8 mouse cellular contexts compared by ENCODE assay signal in genomic region chr9:65909837-65910236, GRCm38 (mm10). TPM values are rescaled to one million over a fixed set of nuclear protein-coding genes. Genes with fewer than 3 reads are reported as not detected.
DNase-seq lines count a peak whose midpoint lies in the region; ATAC-seq and TF ChIP-seq lines count a peak whose summit lies in the region.

No protein-coding gene starts in this region.

- TF ChIP-seq CTCF in left cerebral cortex, adult 2 months (IDR thresholded peaks at IDR 0.05): no peak

- H3ac ChIP-seq in myocyte (ENCODE audit: control insufficient read depth, insufficient read length): peak overlapping the region; percentile 10

- no peak for ATAC-seq in embryonic facial prominence, embryonic 12.5 days (ENCODE audit: insufficient number of reproducible peaks, insufficient read depth, low FRiP score, low TSS enrichment)
- no peak for ATAC-seq in intestine, embryonic 14.5 days (replicated peaks; ENCODE audit: low FRiP score, low TSS enrichment, low read depth)

- intact Hi-C loops in left cerebral cortex, adult 2 months (cut with DNase I): loop anchor here (2.0 kb wide), 3 partner anchors 25 to 215 kb away; partner anchors contain the start of gene Ppib
- intact Hi-C loops in left cerebral cortex, postnatal 10 days (cut with DNase I): loop anchor here (2.0 to 10.0 kb wide), 2 partner anchors 95 to 195 kb away; no protein-coding TSS in a partner anchor
- intact Hi-C loops in left cerebral cortex, postnatal 36 days (cut with DNase I): loop anchor here (2.0 kb wide), 1 partner anchor 95 kb away; no protein-coding TSS in a partner anchor

- no peaks in the 10 kb centered on the region for H3K9me3 ChIP-seq in embryonic facial prominence, embryonic 12.5 days
- H3K9me3 ChIP-seq in intestine, embryonic 14.5 days (ENCODE audit: control insufficient read depth, low read length): no peaks in the 10 kb centered on the region

- H3K9ac ChIP-seq in embryonic facial prominence, embryonic 12.5 days: peak overlapping the region; percentile 71
- peak overlapping the region; percentile 80 for H3K9ac ChIP-seq in intestine, embryonic 14.5 days (ENCODE audit: low read length)

- peak overlapping the region; percentile 85 for H3K4me3 ChIP-seq in left cerebral cortex, adult 2 months
- peak overlapping the region; percentile 75 for H3K4me3 ChIP-seq in embryonic facial prominence, embryonic 12.5 days
- H3K4me3 ChIP-seq in intestine, embryonic 14.5 days (ENCODE audit: low read depth, low read length): peak overlapping the region; percentile 79
- peak overlapping the region; percentile 90 for H3K4me3 ChIP-seq in myocyte

- peak overlapping the region; percentile 83 for H3K4me2 ChIP-seq in embryonic facial prominence, embryonic 12.5 days (replicated peaks)
- H3K4me2 ChIP-seq in intestine, embryonic 14.5 days (ENCODE audit: low read length): peak overlapping the region; percentile 91
- H3K4me2 ChIP-seq in myocyte (ENCODE audit: low read depth): peak overlapping the region; percentile 83

- 9% methylated on average over 4 of the region's 4 CpGs for WGBS in embryonic facial prominence, embryonic 12.5 days
- 4% methylated on average over 4 of the region's 4 CpGs for WGBS in intestine, embryonic 14.5 days

- no peak for TF ChIP-seq POLR2A in myocyte (IDR thresholded peaks at IDR 0.05; ENCODE audit: insufficient read length, low read depth)

- 0 out of 2 replicates have a peak, but pooled peaks cover 4% of the 10 kb centered on the region for H3K4me1 ChIP-seq in embryonic facial prominence, embryonic 12.5 days
- peaks cover 7% of the 10 kb centered on the region; the same call in 1 of the 2 replicates for H3K4me1 ChIP-seq in intestine, embryonic 14.5 days (replicated peaks; ENCODE audit: control insufficient read depth, insufficient read depth, low read length)

- H3K36me3 ChIP-seq in embryonic facial prominence, embryonic 12.5 days: peaks cover 8% of the 10 kb centered on the region
- peaks cover 10% of the 10 kb centered on the region; the same call in 1 of the 2 replicates for H3K36me3 ChIP-seq in intestine, embryonic 14.5 days (ENCODE audit: control insufficient read depth, insufficient read depth, low read length)
- H3K36me3 ChIP-seq in myocyte (ENCODE audit: control insufficient read depth, insufficient read depth): peaks cover 3% of the 10 kb centered on the region

- no peak for DNase-seq in left cerebral cortex, adult 2 months (ENCODE audit: extremely low spot score in 1 of 2, low spot score in 2 of 2)
- no peak for DNase-seq in left cerebral cortex, postnatal 10 days (ENCODE audit: extremely low spot score in 1 of 2, low spot score in 2 of 2)
- no peak for DNase-seq in intestine, embryonic 14.5 days (ENCODE audit: low spot score)
- no peak for DNase-seq in urinary bladder, postnatal 10 days (ENCODE audit: low spot score)
- DNase-seq in left cerebral cortex, postnatal 36 days (ENCODE audit: low spot score in 2 of 2): no peak
- DNase-seq in right cerebral cortex, postnatal 4 days: no peak

- peaks cover 56% of the 10 kb centered on the region for H3K79me2 ChIP-seq in myocyte (ENCODE audit: control insufficient read depth, insufficient read depth)

- no peaks in the 10 kb centered on the region for H3K27me3 ChIP-seq in embryonic facial prominence, embryonic 12.5 days
- H3K27me3 ChIP-seq in intestine, embryonic 14.5 days (replicated peaks; ENCODE audit: control insufficient read depth, insufficient read depth, low read length): no peaks in the 10 kb centered on the region
- H3K27me3 ChIP-seq in myocyte (ENCODE audit: control insufficient read depth, insufficient read depth, insufficient read length): no peaks in the 10 kb centered on the region

- H3K27ac ChIP-seq in left cerebral cortex, adult 2 months: peak overlapping the region; percentile 88
- H3K27ac ChIP-seq in embryonic facial prominence, embryonic 12.5 days: peak overlapping the region; percentile 84
- no peak overlapping the region; the same call in 1 of the 2 replicates for H3K27ac ChIP-seq in intestine, embryonic 14.5 days (ENCODE audit: low read depth)

TF ChIP-seq in myocyte, 11 proteins besides CTCF, POLR2A, EP300 and RAD21:
- TF ChIP-seq REST (IDR thresholded peaks at IDR 0.05; ENCODE audit: insufficient read depth, insufficient read length) (no peak), POLR2AphosphoS2 (IDR thresholded peaks at IDR 0.05; ENCODE audit: insufficient read length, low read depth) (no peak), MYOD1 (IDR thresholded peaks at IDR 0.05; ENCODE audit: control insufficient read depth in 1 of 3, insufficient read length in 2 of 3, low read depth in 2 of 3) (no peak), MYOG (IDR thresholded peaks at IDR 0.05; ENCODE audit: control insufficient read depth in 1 of 3, insufficient read depth in 1 of 3, insufficient read length in 2 of 3, low read depth in 2 of 3) (no peak), MAX (IDR thresholded peaks at IDR 0.05; ENCODE audit: low read depth) (no peak), TCF12 (IDR thresholded peaks at IDR 0.05; ENCODE audit: insufficient read depth, poor library complexity, severe bottlenecking) (no peak), TCF3 (IDR thresholded peaks at IDR 0.05; ENCODE audit: insufficient read length, low read depth) (no peak), USF1 (IDR thresholded peaks at IDR 0.05; ENCODE audit: low read depth) (no peak), CEBPB (IDR thresholded peaks at IDR 0.05; ENCODE audit: insufficient read depth, poor library complexity, severe bottlenecking) (no peak), SRF (IDR thresholded peaks at IDR 0.05; ENCODE audit: control insufficient read depth, insufficient read length, low read depth) (no peak), E2F4 (IDR thresholded peaks at IDR 0.05; ENCODE audit: insufficient read depth) (no peak)
TF ChIP-seq in myocyte: peak in this region for 0.

RNA-seq across cellular contexts. Expression of gene Csnk1g1, which starts 1.1 kb away (rescaled TPM):
- 10 to 100 TPM; 42.3 to 47.1 TPM for total RNA-seq in left cerebral cortex, adult 2 months (2021)
- 10 to 100 TPM; 45.9 to 56.4 TPM for total RNA-seq in left cerebral cortex, postnatal 10 days (2021)
- 19.3 and 21.0 TPM in 2 replicates for polyA plus RNA-seq in embryonic facial prominence, embryonic 12.5 days (2016; fragmentation: Nextera tagmentation; extraction: Ambion mirVana)
- 17.9 and 18.6 TPM in 2 replicates for polyA plus RNA-seq in intestine, embryonic 14.5 days (2014; fragmentation: Nextera tagmentation; extraction: Ambion mirVana)
- 6.8 TPM for polyA plus RNA-seq in myocyte (2012; fragmentation: generic; extraction: Trizol)
- total RNA-seq in left cerebral cortex, postnatal 36 days (2021): 10 to 100 TPM; 36.9 to 50.0 TPM

RNA-seq across cellular contexts. Expression of gene Trip4, which starts 1.2 kb away (rescaled TPM):
- total RNA-seq in left cerebral cortex, adult 2 months (2021): 10 to 100 TPM; 34.3 to 36.6 TPM
- 10 to 100 TPM; 34.8 to 37.6 TPM for total RNA-seq in left cerebral cortex, postnatal 10 days (2021)
- 40.9 and 41.5 TPM in 2 replicates for polyA plus RNA-seq in embryonic facial prominence, embryonic 12.5 days (2016; fragmentation: Nextera tagmentation; extraction: Ambion mirVana)
- 25.9 and 32.0 TPM in 2 replicates for polyA plus RNA-seq in intestine, embryonic 14.5 days (2014; fragmentation: Nextera tagmentation; extraction: Ambion mirVana)
- 9.0 TPM for polyA plus RNA-seq in myocyte (2012; fragmentation: generic; extraction: Trizol)
- total RNA-seq in left cerebral cortex, postnatal 36 days (2021): 10 to 100 TPM; 31.9 to 36.4 TPM

RNA-seq across cellular contexts. Expression of gene Pclaf, which starts 19.8 kb away (rescaled TPM):
- total RNA-seq in left cerebral cortex, adult 2 months (2021): not detected
- 1 to 10 TPM; 1.4 to 3.6 TPM for total RNA-seq in left cerebral cortex, postnatal 10 days (2021)
- polyA plus RNA-seq in embryonic facial prominence, embryonic 12.5 days (2016; fragmentation: Nextera tagmentation; extraction: Ambion mirVana): 211 and 227 TPM in 2 replicates
- 159 and 175 TPM in 2 replicates for polyA plus RNA-seq in intestine, embryonic 14.5 days (2014; fragmentation: Nextera tagmentation; extraction: Ambion mirVana)
- 29.0 TPM for polyA plus RNA-seq in myocyte (2012; fragmentation: generic; extraction: Trizol)
- total RNA-seq in left cerebral cortex, postnatal 36 days (2021): under 1 TPM; 0.22 to 0.68 TPM
